Mouse (Mus musculus) liver, embryonic 16.5 days (tissue): ENCODE results near the gene Mycbpap. TPM values are rescaled to one million over a fixed set of nuclear protein-coding genes. Genes with fewer than 3 reads are reported as not detected.

Experiments
- ATAC-seq: fragments of 200-750 bp; cut with Nextera tagmentation; 2 replicates; pipeline ENCODE4 v1.8.0; 2017; ENCODE audit warnings: low read depth, mild to moderate bottlenecking, moderate number of reproducible peaks, moderate library complexity
- H3K27ac ChIP-seq: fragments of 300-500 bp; sonication (generic); 2 replicates; pipeline ENCODE4 v1.5.1; 2014; ENCODE audit warnings: mild to moderate bottlenecking, low read length
- H3K27me3 ChIP-seq: fragments of 300-500 bp; sonication (generic); 2 replicates; pipeline ENCODE4 v1.6.1; 2014; ENCODE audit warnings: low read depth, low read length, mixed read lengths; ENCODE audit not compliant: control insufficient read depth, insufficient read depth
- H3K36me3 ChIP-seq: fragments of 300-500 bp; sonication (generic); 2 replicates; pipeline ENCODE4 v1.6.1; 2014; ENCODE audit warnings: mild to moderate bottlenecking; ENCODE audit not compliant: control insufficient read depth, insufficient read depth
- H3K4me1 ChIP-seq: fragments of 300-500 bp; sonication (generic); 2 replicates; pipeline ENCODE4 v1.6.1; 2014; ENCODE audit warnings: low read depth, low read length, mixed read lengths; ENCODE audit not compliant: control insufficient read depth
- H3K4me2 ChIP-seq: fragments of 300-500 bp; sonication (generic); 2 replicates; pipeline ENCODE4 v1.6.1; 2014; ENCODE audit warnings: low read depth, low read length, mixed read lengths
- H3K4me3 ChIP-seq: fragments of 300-500 bp; sonication (generic); 2 replicates; pipeline ENCODE4 v1.5.1; 2014; ENCODE audit warnings: low read depth, mild to moderate bottlenecking, low read length
- H3K9ac ChIP-seq: fragments of 300-500 bp; sonication (generic); 2 replicates; pipeline ENCODE4 v1.6.1; 2014; ENCODE audit warnings: low read depth, low read length
- H3K9me3 ChIP-seq: fragments of 300-500 bp; sonication (generic); replicated peaks from 2 replicates; pipeline ENCODE4 v1.6.1; 2016; ENCODE audit warnings: low read length; ENCODE audit not compliant: control insufficient read depth
- WGBS: fragments of 180-500 bp; shearing (Covaris S2); extraction: QIAGEN DNeasy Blood & Tissue Kit; methylation state at CpG from one replicate; pipeline ENCODE4 v1.1.7; 2014; ENCODE audit not compliant: insufficient replicate concordance; 5-methylcytosine and 5-hydroxymethylcytosine counted together
- polyA plus RNA-seq: library from polyadenylated mRNA; unstranded; fragments of >200 nt; fragmentation: Nextera tagmentation; extraction: Ambion mirVana; gene quantifications from 2 replicates; pipeline ENCODE4 v1.2.1, GENCODE M21; 2015

Mycbpap gene
- polyA plus RNA-seq, 1 experiment from 2014 or later: not detected

DNA sequence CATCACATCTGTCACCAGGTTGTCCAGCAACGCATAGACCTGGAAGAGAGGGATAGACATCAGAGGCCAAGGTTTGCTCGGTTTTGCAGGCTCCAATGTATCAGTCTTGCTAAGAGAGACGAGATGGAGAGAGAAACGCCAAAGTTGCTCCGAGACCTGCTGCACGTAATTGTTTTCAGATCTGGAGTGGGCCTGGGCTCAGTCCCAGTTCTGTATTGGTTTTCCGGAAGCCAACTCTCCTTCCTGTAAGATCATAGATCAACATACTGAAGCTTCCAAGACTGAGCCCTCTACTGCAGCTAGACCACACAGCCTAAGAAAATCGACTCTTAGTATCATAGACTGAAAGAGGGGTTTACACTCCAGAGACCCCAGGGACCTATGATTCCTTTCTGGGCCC, 20.1 kb downstream of the Mycbpap start:
- Histone ChIP-seq H3K9ac (no peak overlapping the region), H3K4me1 (no peaks in the 10 kb centered on the region), H3K27ac (no peak overlapping the region), H3K9me3 (no peaks in the 10 kb centered on the region), H3K27me3 (peaks cover 36% of the 10 kb centered on the region), H3K4me2 (no peak overlapping the region), H3K36me3 (no peaks in the 10 kb centered on the region), H3K4me3 (no peak overlapping the region)
- WGBS: 59% methylated on average over 8 of the region's 8 CpGs
- ATAC-seq: no peak

DNA sequence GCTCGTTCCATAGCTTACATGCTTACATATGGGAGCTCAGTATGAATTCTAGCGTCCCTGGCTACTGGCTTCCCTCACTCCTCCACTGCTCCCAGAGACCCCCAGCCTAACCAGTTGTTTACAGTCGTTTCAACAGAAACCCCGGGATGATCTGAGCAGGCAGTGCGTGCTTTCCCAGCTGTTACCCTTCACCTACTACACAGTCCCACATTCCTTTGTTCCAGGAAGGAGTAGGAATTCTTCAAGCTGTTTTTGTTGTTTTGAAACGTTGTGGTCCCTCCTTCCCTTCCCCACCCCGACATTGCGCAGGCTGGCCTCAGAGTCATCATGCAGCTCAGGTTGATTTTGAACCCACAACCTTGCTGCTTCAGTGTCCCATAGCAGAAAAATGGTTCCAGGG, 21.2 kb downstream of the Mycbpap start:
- no peaks in the 10 kb centered on the region for H3K9me3 ChIP-seq
- H3K4me1 ChIP-seq: no peaks in the 10 kb centered on the region
- H3K4me2 ChIP-seq: no peak overlapping the region
- 21% methylated on average over 8 of the region's 8 CpGs for WGBS
- no peaks in the 10 kb centered on the region for H3K36me3 ChIP-seq
- no peak overlapping the region for H3K27ac ChIP-seq
- peaks cover 36% of the 10 kb centered on the region for H3K27me3 ChIP-seq
- H3K4me3 ChIP-seq: no peak overlapping the region
- no peak overlapping the region for H3K9ac ChIP-seq
- ATAC-seq: no peak

DNA sequence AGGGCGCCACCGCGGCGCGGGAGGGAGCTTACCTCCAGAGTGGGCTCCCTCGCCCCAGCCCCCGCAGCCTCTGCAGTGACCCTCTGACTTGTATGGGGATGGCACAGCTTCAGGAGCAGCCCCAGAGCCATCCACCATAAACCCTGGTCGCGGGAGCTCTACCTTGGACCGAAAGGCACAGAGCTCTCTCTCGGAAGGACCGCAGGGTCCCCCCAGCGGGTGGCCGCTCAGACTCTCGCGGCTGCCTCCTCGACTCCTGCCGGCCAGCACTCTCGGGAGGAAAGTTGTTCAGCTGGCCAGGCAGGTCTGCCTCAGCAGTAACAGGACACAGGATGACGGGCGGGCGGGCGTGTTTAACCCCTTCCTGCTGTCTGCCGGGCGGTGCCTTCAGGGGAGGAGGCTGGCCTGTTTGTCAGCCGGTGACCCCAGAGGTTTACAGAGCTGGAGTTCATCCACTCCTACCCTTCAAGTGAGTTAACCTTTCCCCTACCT, 21.8 kb downstream of the Mycbpap start, which contains the start of gene Epn3:
Gene Epn3, minus strand, starts transcription at position 314 of the 492 bp plus-strand sequence.
- no peak within 1 kb of the TSS for H3K9ac ChIP-seq
- no peak for ATAC-seq
- no peaks in the 10 kb centered on the region for H3K4me1 ChIP-seq
- peaks cover 36% of the 10 kb centered on the region for H3K27me3 ChIP-seq
- H3K36me3 ChIP-seq: no peaks in the 10 kb centered on the region
- peak within 1 kb of the TSS; percentile 32 for H3K4me2 ChIP-seq
- H3K9me3 ChIP-seq: no peaks in the 10 kb centered on the region
- 0 out of 2 replicates have a peak within 1 kb of the TSS, but pooled peaks have one; percentile 8 for H3K4me3 ChIP-seq
- no peak within 1 kb of the TSS for H3K27ac ChIP-seq
- WGBS: 2% methylated on average over 25 of the region's 26 CpGs

DNA sequence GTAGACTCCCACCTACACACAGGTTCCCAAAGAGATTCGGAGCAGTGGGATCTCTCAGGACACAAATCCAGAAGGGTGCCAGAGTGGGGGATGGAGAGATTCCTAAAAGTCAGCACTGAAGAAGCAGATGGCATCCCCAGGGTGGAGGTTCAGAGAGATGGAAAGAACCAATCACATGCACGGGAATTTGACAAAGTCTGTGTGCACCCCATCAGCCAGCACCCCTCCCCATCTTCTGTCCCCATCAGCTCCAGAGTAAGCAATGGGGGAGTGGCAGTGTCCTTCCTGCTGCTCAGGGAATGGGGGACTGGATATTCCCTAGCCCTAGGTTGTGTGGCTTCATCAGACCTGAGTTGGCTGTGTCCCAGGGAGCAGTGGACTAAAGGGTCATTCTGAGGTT, 22.5 kb downstream of the Mycbpap start:
- 10% methylated on average over 2 of the region's 2 CpGs for WGBS
- no peak overlapping the region for H3K27ac ChIP-seq
- H3K9ac ChIP-seq: no peak overlapping the region
- no peak for ATAC-seq
- H3K4me3 ChIP-seq: no peak overlapping the region
- H3K4me2 ChIP-seq: no peak overlapping the region
- H3K9me3 ChIP-seq: no peaks in the 10 kb centered on the region
- no peaks in the 10 kb centered on the region for H3K36me3 ChIP-seq
- H3K4me1 ChIP-seq: no peaks in the 10 kb centered on the region
- H3K27me3 ChIP-seq: peaks cover 36% of the 10 kb centered on the region

DNA sequence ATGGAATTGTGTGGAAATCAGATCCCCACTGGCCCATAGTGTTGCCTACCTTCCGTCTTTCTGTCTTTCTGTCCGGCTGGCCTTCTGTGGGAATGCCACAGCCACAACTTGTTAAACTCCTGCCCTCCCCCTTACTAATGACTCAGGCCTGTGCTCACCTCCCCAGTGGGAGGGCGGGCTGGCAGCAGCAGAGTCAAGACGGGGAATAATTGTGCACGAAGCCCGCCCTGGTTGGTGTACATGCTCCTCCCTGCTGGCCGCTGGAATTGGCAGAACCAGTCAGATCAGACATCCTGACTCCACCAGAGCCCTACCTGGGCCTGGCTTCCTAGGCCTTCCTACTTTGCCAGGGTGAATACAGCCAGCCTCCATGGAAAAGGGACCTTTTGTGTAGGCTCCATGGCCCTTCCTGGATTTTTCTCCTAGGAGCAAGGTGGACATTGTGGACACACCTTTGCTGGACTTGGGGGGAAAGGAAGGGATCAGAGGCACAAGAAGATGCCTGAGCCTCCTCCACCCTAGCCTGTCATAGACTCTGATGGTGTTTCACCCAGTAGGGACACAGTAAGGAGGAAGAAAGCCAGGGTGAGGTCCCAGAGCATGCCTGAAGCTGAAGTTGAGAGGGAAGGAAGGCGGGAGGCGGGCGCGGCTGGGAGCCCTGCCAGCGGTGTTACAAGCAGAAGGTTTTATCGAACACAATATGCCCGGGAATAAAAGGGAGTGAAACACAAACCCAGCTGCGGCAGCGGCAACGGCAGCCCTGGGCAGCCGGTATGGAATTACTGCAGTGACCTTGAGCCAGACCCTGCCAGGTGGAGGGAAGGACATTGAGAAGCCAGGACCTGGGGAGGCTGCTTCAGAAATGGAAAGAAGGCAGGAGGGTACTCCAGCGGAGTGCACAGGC, 23.2 kb downstream of the Mycbpap start:
- ATAC-seq: no peak
- Histone ChIP-seq H3K4me2 (no peak overlapping the region), H3K27ac (no peak overlapping the region), H3K9me3 (no peaks in the 10 kb centered on the region), H3K36me3 (no peaks in the 10 kb centered on the region), H3K4me3 (no peak overlapping the region), H3K9ac (no peak overlapping the region), H3K4me1 (no peaks in the 10 kb centered on the region), H3K27me3 (peaks cover 36% of the 10 kb centered on the region)
- WGBS: 29% methylated on average over 19 of the region's 19 CpGs

DNA sequence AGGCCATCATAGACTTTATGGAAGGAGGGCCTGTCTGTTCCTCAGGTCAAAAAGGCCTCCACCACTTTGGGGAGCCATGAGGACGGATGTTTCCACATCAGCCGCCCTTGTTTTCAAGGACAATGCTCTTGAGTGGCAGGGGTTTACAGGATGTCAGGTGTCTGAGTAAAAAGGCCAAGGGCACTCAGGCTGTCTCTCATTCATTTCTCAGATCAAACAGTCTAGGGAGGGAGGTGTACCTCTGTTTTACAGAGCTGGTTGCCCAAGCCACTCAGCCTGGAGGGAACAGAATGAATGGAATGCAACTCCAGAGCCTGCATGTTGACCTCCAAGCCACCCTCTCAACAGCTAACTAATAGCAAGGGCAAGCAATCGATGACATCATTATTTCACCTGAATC, 26.1 kb downstream of the Mycbpap start:
- Histone ChIP-seq H3K27me3 (peaks cover 47% of the 10 kb centered on the region), H3K4me3 (no peak overlapping the region), H3K27ac (no peak overlapping the region), H3K4me2 (no peak overlapping the region), H3K36me3 (no peaks in the 10 kb centered on the region), H3K4me1 (no peaks in the 10 kb centered on the region), H3K9ac (no peak overlapping the region), H3K9me3 (no peaks in the 10 kb centered on the region)
- ATAC-seq: no peak
- WGBS: 61% methylated on average over 3 of the region's 3 CpGs

DNA sequence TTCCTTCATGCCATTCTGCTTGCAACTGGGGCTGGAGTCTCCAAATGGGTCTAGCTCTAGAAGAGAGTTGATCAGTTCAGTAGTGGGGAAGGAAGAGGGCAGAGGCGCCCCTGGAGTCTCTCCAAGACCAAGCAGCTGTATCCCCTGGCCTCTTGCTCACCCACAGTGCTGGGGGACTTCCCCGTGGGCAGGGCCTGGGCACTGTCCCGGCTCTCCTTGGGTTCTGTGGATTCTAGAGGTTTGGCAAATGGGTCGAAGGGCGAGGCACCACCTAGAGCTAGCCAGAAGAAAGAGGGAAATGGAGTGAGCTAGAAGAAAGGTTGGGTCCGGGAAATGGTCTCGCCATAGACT, 29.8 kb downstream of the Mycbpap start:
- no peak for ATAC-seq
- Histone ChIP-seq H3K27me3 (peaks cover 34% of the 10 kb centered on the region), H3K4me3 (no peak overlapping the region), H3K36me3 (no peaks in the 10 kb centered on the region), H3K9me3 (no peaks in the 10 kb centered on the region), H3K4me1 (no peaks in the 10 kb centered on the region), H3K4me2 (no peak overlapping the region), H3K9ac (no peak overlapping the region), H3K27ac (no peak overlapping the region)
- 27% methylated on average over 7 of the region's 7 CpGs for WGBS

DNA sequence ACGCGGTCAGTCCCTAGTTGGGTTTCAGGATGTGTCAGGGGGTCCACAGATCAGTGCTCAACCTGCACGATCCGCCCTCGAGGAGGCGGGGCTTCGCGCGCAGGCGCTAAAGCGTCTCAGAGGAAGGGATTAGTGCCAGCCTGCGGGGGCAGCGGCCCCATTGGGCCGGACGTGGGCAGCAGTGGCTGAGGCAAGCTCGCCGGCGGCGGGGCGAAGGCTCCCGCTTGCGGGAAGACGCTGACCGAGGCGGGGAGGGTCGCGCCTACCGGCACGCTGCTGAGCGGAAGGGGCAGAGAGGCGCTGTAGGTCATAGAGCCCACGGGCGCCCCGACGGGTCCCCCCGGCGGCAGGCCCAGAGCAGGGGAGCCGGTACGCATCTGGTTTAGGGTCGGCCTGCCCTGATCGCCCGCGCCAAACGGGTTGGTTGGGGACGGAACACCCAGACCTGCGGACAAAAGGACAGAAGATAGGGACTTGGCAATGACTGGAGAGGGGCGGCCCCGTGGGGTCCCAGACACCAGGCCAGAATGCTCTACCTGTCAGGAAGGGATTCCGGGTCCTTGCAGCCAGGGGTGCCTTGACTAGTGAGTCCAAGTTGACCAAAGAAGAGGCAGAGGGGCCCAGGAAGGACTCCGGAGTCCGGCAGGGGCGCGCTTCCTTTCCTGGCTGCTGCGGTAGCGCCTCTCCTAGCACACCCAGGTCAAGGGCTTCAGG, 30.4 kb downstream of the Mycbpap start:
- H3K4me3 ChIP-seq: peak overlapping the region; percentile 44
- peaks cover 37% of the 10 kb centered on the region for H3K27me3 ChIP-seq
- peak overlapping the region; percentile 58 for H3K4me2 ChIP-seq
- no peak overlapping the region for H3K9ac ChIP-seq
- 4% methylated on average over 55 of the region's 55 CpGs for WGBS
- ATAC-seq: no peak
- H3K4me1 ChIP-seq: no peaks in the 10 kb centered on the region
- H3K9me3 ChIP-seq: no peaks in the 10 kb centered on the region
- no peaks in the 10 kb centered on the region for H3K36me3 ChIP-seq
- H3K27ac ChIP-seq: no peak overlapping the region

DNA sequence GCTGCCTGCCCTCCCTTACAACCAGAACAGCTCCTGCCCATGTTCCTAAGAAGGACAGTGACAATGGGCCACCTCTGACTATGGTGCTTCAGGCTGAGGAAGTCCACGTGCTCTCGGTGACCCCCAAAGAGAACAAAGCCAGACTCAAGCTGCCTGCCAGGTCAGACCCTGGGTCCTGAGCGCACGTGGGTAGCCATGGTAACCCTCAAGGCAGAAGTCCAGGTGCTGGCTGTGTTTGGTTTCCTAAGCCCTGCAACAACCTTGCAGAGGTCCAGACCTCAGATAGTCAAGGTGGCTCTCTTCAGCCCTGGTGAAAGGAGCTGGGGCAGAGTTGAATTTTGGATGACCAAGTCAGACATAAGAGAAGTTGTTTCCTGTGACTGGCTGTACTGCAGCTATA, 31.8 kb downstream of the Mycbpap start:
- peaks cover 40% of the 10 kb centered on the region for H3K27me3 ChIP-seq
- H3K4me3 ChIP-seq: no peak overlapping the region
- H3K36me3 ChIP-seq: no peaks in the 10 kb centered on the region
- WGBS: 42% methylated on average over 4 of the region's 4 CpGs
- H3K27ac ChIP-seq: no peak overlapping the region
- no peaks in the 10 kb centered on the region for H3K9me3 ChIP-seq
- no peak overlapping the region for H3K4me2 ChIP-seq
- ATAC-seq: no peak
- no peak overlapping the region for H3K9ac ChIP-seq
- no peaks in the 10 kb centered on the region for H3K4me1 ChIP-seq
